Mouse (Mus musculus) Patski (cell line): ENCODE results near the gene Ncf4. TPM values are rescaled to one million over a fixed set of nuclear protein-coding genes. Genes with fewer than 3 reads are reported as not detected.

Experiments
- ATAC-seq: fragments of 100-300 bp; one replicate; pipeline ENCODE4 v1.8.0; 2021
- CTCF ChIA-PET: fragments of 350-600 bp; sonication (Branson Sonifier 250); formaldehyde crosslinking; loops from one replicate; lab custom pipeline; 2022; ENCODE audit warnings: inconsistent platforms; lab: Charles Lee
- POLR2A ChIA-PET: fragments of 350-600 bp; sonication (Branson Sonifier 250); formaldehyde crosslinking; loops from one replicate; lab custom pipeline; 2022; ENCODE audit warnings: antibody characterized with exemption, inconsistent platforms; lab: Charles Lee
- DNase-seq: peaks from one replicate; pipeline ENCODE4 v3.0.0-alpha.2; 2011; ENCODE audit warnings: low read depth, low spot score
- H3K27me3 ChIP-seq: fragments of 371-371 bp; one replicate; pipeline ENCODE4 v1.5.1; 2021
- CTCF ChIP-seq: fragments of 100-300 bp; IDR thresholded peaks from one replicate; pipeline ENCODE4 v1.5.1; 2021
- in situ Hi-C: fragments of 300-500 bp; cut with MboI; formaldehyde crosslinking; loops from 3 replicates; pipeline ENCODE4 v1.11.1; 2018; ENCODE audit warnings: low pct_unique_long_range_greater_than_20kb, mixed read lengths
- polyA plus RNA-seq: library from polyadenylated mRNA; unstranded; gene quantifications from one replicate; pipeline ENCODE4 v1.2.3, GENCODE M21; 2021

Gene Ncf4
- polyA plus RNA-seq, 1 experiment from 2014 or later, result 0.53 TPM

GRCm38 (mm10) chr15:78231346-78232331, 13.0 kb upstream of the Ncf4 start:
- ATAC-seq (no peak), DNase-seq (no peak)
- no peak for TF ChIP-seq CTCF
- peaks cover 12% of the 10 kb centered on the region for H3K27me3 ChIP-seq
- ChIA-PET POLR2A (no interaction called here), CTCF (no interaction called here)
- in situ Hi-C loops, result no loop called here

DNA sequence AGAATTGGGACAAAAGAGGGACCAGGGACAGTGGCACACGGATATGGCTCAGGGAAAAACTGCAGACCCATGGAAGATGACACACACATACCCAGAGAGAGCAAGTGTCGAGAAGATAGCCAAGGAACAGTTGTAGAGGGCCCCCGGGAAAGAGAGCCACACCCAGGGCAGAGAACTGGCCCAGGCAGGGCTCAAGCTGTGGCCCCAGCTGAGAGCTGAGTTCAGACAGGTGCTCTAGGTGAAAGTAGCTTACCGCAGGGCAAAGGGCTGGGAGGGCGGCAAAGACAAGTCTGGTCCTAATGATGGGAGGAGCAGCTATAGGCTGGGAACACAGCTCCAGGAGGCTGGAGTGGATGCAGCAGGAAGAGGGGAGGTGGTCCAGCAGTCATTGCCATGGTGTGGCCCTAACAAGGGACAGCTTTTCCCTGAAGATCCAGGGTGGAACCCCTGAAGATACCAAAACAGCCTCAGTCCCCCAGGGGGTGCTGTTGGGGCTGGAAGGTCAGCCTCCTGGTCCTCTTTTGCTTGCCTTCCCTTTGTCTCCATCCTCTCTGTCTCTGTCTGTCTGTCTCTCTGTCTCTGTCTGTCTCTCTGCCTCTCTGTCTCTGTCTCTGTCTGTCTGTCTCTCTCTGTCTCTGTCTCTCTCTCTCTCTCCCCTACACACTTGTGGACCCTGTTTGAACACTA, 9.6 kb upstream of the Ncf4 start:
- POLR2A ChIA-PET, result interaction anchor here (0.6 kb wide), 1 partner anchor 41 kb away, joined by 6 read pairs; no protein-coding TSS in a partner anchor
- no peak for TF ChIP-seq CTCF
- CTCF ChIA-PET, result no interaction called here
- in situ Hi-C loops, result no loop called here
- DNase-seq (no peak), ATAC-seq (no peak)
- H3K27me3 ChIP-seq, result peaks cover 12% of the 10 kb centered on the region

GRCm38 (mm10) chr15:78239453-78239852, 5.1 kb upstream of the Ncf4 start:
- in situ Hi-C loops, result no loop called here
- CTCF ChIA-PET, result interaction anchor here (0.7 to 2.4 kb wide), 36 partner anchors 8 to 444 kb away, joined by 3 to 15 read pairs (median 3); partner anchors contain the start of genes Cacng2, Ift27 and Kctd17

GRCm38 (mm10) chr15:78239956-78240617, 4.5 kb upstream of the Ncf4 start:
- in situ Hi-C loops, result no loop called here
- DNase-seq (no peak), ATAC-seq (no peak)
- POLR2A ChIA-PET, result interaction anchor here (0.9 kb wide), 1 partner anchor 140 kb away, joined by 3 read pairs; no protein-coding TSS in a partner anchor
- CTCF ChIA-PET, result interaction anchor here (0.8 to 2.4 kb wide), 31 partner anchors 7 to 444 kb away, joined by 3 to 15 read pairs (median 4); partner anchors contain the start of genes Cacng2, Ift27 and Kctd17
- no peak for TF ChIP-seq CTCF
- peaks cover 20% of the 10 kb centered on the region for H3K27me3 ChIP-seq

More at GRCm38 (mm10) chr15:78239453-78239852, 5.1 kb upstream of the Ncf4 start:
- peaks cover 19% of the 10 kb centered on the region for H3K27me3 ChIP-seq
- POLR2A ChIA-PET, result interaction anchor here (0.9 kb wide), 1 partner anchor 139 kb away, joined by 3 read pairs; no protein-coding TSS in a partner anchor
- TF ChIP-seq CTCF, result peak; percentile 99
- ATAC-seq, result no peak
- no peak for DNase-seq

GRCm38 (mm10) chr15:78241335-78241734, 3.3 kb upstream of the Ncf4 start:
- DNase-seq (no peak), ATAC-seq (no peak)
- in situ Hi-C loops, result no loop called here
- TF ChIP-seq CTCF, result no peak
- POLR2A ChIA-PET, result no interaction called here
- CTCF ChIA-PET, result no interaction called here
- H3K27me3 ChIP-seq, result peaks cover 12% of the 10 kb centered on the region

DNA sequence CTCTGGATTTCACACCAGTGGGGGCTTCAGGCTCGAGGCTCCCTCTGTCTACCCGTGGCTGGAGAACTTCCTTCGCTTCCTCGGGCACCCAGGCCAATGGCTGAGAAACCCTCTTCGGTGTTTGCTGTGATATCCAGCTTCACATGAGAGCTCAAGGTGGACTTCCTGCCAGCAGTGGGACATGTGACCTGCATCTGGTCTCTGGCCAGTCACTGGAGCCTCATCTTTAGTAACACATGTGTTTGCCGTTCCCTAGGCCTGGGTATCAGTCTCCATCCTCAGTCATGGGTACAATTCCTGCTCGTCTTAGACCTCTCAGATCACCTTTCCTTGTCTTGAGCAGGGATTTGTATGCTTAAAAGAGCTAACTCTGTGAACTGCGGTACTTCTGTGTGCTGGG, 1.5 kb upstream of the Ncf4 start:
- ChIA-PET POLR2A (no interaction called here), CTCF (no interaction called here)
- no peak for DNase-seq
- ATAC-seq, result no peak
- no peak for TF ChIP-seq CTCF
- in situ Hi-C loops, result no loop called here
- peaks cover 12% of the 10 kb centered on the region for H3K27me3 ChIP-seq

DNA sequence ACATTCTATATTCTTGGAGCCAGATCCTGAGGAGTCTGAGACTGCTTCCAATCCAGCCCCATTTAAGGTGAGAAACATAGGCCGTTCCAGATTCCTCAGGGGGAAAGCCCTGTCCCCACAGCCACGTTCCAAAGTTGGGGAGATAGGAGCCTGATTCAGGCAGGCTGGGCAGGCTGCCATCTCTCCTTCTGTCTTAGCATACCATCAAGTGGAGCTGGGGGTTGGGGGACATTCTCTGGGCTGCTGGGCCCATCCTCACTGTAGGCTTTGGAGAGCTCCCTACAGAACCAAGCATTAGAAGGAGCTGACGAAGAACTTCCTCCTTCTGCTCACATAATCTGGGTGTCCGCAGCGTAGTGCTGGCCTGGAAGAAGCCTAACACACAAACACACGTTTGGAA, 827 bp upstream of the Ncf4 start:
- ChIA-PET POLR2A (no interaction called here), CTCF (no interaction called here)
- DNase-seq (no peak), ATAC-seq (no peak)
- H3K27me3 ChIP-seq, result peaks cover 12% of the 10 kb centered on the region
- TF ChIP-seq CTCF, result no peak
- in situ Hi-C loops, result no loop called here

GRCm38 (mm10) chr15:78246143-78247116, 1.8 kb downstream of the Ncf4 start:
- H3K27me3 ChIP-seq, result peaks cover 15% of the 10 kb centered on the region
- DNase-seq (no peak), ATAC-seq (no peak)
- in situ Hi-C loops, result loop anchor here (5.0 kb wide), 1 partner anchor 64 kb away; no protein-coding TSS in a partner anchor
- ChIA-PET CTCF (no interaction called here), POLR2A (no interaction called here)
- TF ChIP-seq CTCF, result no peak

DNA sequence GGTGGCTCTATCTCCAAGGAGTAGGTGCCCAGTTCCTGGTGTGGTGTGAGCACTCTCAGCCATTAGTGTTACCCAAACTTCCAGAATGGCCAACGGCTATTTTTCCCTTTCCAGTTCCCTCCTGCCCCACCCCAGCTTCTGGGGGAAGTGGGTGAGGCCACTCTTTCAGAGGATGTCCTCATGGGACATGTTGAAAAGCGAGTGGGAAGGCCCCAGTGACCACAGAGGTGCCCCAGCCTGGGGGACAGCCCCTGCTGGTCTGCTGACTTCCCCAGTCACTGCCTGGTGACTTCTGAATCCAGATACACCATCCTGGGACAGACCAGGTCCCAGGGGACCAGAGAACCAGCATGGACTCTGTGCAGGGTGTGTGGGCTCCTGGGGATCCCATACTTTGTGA, 3.1 kb downstream of the Ncf4 start:
- TF ChIP-seq CTCF, result no peak
- ChIA-PET POLR2A (interaction anchor here (0.6 kb wide), 1 partner anchor 314 kb away, joined by 3 read pairs; no protein-coding TSS in a partner anchor), CTCF (interaction anchor here (0.8 kb wide), 1 partner anchor 9 kb away, joined by 4 read pairs; no protein-coding TSS in a partner anchor)
- DNase-seq (no peak), ATAC-seq (no peak)
- in situ Hi-C loops, result loop anchor here (5.0 kb wide), 1 partner anchor 65 kb away; no protein-coding TSS in a partner anchor
- H3K27me3 ChIP-seq, result peaks cover 15% of the 10 kb centered on the region
